Mouse (Mus musculus) layer of hippocampus, adult 2 months (tissue): Measurements from ENCODE around the gene Zcchc7. TPM values are rescaled to one million over a fixed set of nuclear protein-coding genes. Genes with fewer than 3 reads are reported as not detected.

Experiments used
- DNase-seq, 2 experiments: peaks; one replicate each; pipeline ENCODE4 v3.0.0; 2022; ENCODE audit warnings: low spot score in 2 of 2
- H3K27ac ChIP-seq: fragments of 200-600 bp; 2 replicates; pipeline ENCODE4 v1.8.1; 2022
- H3K4me3 ChIP-seq: fragments of 200-600 bp; 2 replicates; pipeline ENCODE4 v1.8.1; 2022; ENCODE audit warnings: mild to moderate bottlenecking
- CTCF ChIP-seq: fragments of 200-600 bp; conservative IDR thresholded peaks from 2 replicates; pipeline ENCODE4 v1.8.1; 2022; ENCODE audit warnings: antibody characterized with exemption, mild to moderate bottlenecking, moderate library complexity
- microRNA-seq, 2 experiments: library from miRNA; unstranded; fragments of <30 nt; microRNA quantifications; one replicate each; pipeline ENCODE4 v1.2.0; 2021
- total RNA-seq, 2 experiments: library from RNA; stranded (reverse); gene quantifications; 2 replicates each; pipeline ENCODE4 v1.2.3; 2021

Zcchc7 gene
- total RNA-seq, 2 experiments from 2014 or later: 72.4 to 80.1 TPM

DNA sequence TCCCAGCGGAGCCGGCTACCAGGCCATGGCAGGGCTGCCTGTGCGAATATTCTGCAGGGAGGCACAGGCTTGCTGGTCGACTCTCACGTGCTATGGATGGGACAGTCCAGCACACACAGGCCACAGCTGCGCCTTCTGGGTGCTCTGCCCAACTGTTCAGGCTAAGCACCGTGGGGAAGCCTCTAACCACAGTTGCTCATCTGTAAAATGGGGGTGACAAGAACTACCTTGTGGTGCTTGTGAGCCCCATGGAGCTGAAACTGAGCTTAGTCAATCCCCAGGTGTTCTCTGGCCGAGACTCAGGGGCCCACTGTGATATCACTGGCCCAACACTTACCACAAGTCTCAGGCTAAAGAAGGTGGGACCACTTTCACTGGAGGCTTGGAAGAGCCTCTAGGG lies 211.7 kb downstream of the Zcchc7 start:
- no peak for TF ChIP-seq CTCF
- Histone ChIP-seq H3K27ac (no peak overlapping the region), H3K4me3 (no peak overlapping the region)
- DNase-seq: no peak

DNA sequence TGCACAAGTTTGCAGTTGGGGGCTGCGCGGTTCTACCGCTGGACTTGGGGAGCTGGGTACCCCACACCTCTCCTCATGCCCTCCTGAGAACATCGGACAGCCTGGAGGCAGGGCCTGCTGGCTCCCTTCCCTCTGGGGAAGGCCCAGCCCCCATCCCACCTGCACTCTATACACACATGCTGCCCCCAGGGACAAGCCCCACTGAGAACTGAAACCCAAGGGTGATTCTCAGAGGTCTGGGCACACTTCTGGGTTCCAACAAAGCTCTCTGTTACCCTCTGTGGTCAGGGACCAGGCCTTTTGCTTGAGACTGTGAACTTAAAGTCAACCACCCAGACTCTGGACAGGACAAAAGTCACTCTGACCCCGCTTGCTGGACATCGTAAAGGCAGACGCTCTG lies 214.4 kb downstream of the Zcchc7 start:
- DNase-seq: no peak
- Histone ChIP-seq H3K4me3 (no peak overlapping the region), H3K27ac (no peak overlapping the region)
- no peak for TF ChIP-seq CTCF

DNA sequence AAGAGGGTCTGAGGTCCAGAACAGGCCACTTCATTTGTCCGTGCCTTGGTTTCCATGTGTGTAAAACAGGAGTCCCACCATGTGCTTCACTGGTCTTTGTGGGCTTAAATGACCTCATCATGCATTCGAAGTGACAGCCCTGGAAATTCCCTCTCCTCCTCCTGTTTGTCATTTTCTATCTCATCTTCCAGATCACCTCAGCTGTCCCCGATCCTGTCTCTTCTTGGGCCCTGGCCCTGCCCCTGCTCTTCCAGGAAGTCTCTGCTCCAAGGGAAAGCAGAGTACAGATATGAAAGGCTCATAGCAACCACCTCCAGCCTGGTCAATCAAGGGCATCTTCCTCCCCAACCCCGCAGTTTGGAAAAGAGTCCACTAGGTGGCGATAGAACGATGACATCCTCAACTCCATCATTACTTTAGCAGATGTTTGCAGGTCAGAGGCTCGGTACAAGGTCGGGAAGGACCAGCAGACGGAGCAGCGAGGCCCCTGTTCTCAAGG lies 215.0 kb downstream of the Zcchc7 start:
- Histone ChIP-seq H3K27ac (no peak overlapping the region), H3K4me3 (no peak overlapping the region)
- peak in 1 of 2 experiments; percentile 45 for DNase-seq
- TF ChIP-seq CTCF: peak; percentile 85

DNA sequence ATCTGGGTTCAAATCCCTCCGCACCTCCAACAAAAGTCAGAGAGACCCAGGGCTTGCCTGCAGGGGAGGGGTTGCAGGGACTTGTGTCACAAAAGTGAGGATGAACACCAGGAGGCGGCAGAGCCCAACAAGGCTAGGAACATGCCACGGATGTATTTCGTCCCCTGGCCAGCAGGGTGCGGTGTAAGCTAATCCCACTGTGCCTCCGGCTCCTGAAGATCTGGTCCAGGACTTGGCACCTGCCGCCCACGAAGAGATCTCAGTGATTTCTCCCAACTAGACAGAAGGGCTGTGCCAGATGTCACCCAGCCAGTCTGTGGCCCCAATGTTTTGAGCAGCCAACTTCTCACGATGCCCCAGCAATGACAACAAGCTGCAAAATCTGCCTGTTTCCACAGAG lies 217.8 kb downstream of the Zcchc7 start:
- DNase-seq: peak; percentile 92 to 94
- H3K27ac ChIP-seq: peak overlapping the region; percentile 79
- H3K4me3 ChIP-seq: peak overlapping the region; percentile 37
- TF ChIP-seq CTCF: peak; percentile 97

DNA sequence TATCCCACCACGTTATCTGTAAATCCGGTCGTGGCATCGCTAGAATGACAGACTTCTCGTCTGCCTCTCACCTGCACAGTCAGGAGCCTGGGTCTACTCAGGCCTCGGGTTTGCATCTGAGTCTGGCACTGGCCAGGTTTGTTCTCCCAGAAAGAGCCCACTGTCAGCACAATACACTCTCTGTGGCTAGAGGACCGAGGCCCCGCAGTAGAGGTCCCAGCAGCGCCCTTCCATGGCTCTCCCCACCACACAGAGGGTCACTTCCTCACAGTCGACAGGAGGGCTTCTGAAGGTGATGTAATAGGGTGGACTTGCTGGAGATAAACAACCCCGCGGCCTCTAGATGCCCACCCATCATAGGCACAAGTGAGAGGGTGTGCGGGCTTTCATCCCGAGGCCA lies 218.2 kb downstream of the Zcchc7 start:
- peak overlapping the region; percentile 79 for H3K27ac ChIP-seq
- H3K4me3 ChIP-seq: peak overlapping the region; percentile 37
- no peak for DNase-seq
- TF ChIP-seq CTCF: no peak

DNA sequence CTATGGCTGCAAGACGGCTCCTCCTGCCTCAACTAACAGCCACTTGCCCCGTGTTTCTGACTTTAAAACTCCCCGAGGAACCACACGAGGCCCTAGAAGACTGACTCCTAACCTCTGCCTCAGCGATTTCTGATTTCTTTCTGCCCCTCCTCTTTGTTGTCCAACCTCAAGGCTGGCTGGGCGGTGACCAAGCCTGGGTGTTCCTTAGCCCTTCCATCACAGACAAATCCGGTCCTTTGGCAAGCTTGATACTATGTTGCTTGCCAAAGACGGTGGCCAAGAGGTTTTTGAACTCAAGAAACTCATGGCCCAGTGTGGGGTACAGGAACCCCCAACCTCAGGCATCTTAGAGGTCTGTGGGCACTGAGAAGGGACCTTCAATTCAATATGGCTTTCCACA lies 218.7 kb downstream of the Zcchc7 start:
- H3K27ac ChIP-seq: peak overlapping the region; percentile 79; the same call in 1 of the 2 replicates
- no peak overlapping the region for H3K4me3 ChIP-seq
- DNase-seq: no peak
- TF ChIP-seq CTCF: no peak

DNA sequence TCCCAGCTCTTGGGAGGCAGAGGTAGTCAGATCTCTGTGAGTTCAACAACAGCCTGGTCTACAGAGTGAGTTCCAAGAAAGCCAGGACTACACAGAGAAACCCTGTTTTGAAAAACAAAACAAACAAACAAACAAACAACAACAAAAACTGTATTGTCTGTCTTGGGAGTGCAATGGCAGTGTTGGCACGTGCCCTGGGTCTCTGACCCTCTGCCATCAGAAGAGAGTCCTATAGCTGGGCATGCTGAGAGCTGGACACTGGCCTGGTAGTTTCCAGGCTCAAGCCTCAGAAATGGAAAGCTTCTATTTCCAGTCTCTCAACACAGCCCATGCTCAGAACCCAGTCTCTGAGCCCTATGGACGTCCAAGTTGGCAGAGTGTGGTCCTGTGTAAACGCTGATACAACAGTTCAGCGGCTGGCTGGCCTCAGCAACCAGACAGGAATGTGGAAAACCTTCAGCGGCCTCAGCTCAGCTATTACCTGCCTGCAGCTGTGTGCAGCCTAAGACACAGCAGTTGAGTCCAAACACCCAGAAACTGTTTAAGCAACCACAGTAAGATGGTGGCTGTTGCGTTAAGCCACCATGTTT lies 220.4 kb downstream of the Zcchc7 start:
- H3K27ac ChIP-seq: no peak overlapping the region
- TF ChIP-seq CTCF: no peak
- H3K4me3 ChIP-seq: no peak overlapping the region
- no peak for DNase-seq

DNA sequence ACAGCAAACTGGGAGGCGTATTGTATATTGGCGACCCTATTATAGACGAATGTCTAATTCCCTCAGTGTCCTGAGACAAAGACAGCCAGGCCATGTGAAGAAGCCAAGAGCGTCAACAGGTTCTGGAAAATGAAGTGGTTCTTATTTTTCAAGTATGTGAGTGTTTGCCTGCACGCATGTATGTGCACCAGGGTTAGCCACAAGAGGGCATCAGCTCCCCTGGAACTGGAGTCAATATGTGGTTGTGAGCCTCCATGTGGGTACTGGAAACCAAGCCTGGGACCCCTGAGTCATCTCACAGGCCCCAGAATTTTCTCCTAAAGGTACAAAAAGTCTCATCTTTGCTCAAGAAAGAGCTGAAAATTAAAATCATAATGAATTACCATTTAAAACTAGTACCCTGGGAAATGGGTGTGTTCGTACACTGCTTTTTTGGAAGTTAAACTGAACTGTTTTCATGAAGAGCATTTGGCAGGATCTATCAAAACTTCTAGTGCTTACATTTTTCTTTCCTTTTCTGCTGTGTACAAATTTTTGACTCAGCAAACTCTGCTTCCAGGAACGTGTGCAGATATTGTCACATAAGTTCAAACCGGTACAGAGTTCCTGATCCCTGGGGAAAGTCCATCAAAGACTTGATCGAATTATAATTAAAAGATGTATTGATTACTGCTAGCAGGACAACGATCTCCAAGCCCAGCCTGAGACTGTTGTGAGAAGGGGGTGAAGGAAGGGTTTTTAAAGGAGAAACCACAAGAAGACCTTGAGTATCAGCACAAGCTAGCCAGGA lies 221.4 kb downstream of the Zcchc7 start:
- DNase-seq: no peak
- 0 out of 2 replicates have a peak, but pooled peaks have one; percentile 31 for TF ChIP-seq CTCF
- no peak overlapping the region for H3K27ac ChIP-seq
- no peak overlapping the region for H3K4me3 ChIP-seq

DNA sequence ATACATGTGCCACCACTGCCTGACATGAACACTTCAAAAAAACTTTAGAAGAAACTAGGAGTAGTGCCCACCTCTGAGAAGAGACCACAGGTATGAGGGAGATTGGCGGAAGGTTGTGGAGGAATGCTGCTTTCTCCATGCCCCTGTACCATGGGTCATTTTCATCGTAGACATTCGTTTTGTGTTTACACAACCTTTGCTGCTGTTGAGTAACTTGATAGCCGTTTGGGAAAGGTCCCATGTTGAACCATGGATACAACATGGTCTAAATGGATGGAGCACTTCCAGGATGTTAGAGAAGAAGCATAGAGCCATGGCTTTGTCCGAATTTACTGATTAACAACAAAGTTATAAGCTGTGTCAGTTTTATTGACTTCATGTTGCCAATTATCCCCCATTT lies 222.5 kb downstream of the Zcchc7 start:
- no peak for DNase-seq
- H3K4me3 ChIP-seq: no peak overlapping the region
- no peak for TF ChIP-seq CTCF
- H3K27ac ChIP-seq: no peak overlapping the region

DNA sequence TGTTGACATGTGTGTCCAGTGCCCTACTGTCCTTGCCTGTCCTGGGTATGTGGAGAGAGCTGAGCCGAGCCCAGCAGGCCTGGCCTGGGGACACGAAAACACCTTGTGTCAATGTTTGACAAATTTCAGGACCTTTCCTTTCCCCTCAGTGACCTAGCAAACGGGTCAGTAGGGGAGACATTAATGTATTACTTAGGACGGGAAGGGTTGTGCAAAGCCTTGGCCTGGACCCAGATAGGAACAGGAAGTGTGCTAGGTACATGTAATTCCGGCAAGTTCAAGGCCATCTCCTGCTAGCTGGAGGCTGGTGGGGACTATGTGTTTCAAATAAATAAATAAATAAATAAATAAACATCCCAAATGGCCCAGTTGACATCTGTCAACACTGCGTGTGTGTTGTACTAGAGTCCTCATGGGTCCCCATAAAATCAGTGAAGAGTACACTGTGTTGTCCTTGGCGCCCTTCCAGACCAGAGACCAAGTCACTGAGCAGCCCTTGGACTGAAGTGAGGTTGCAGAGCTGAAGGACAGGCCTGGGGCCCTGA lies 224.2 kb downstream of the Zcchc7 start:
- no peak overlapping the region for H3K4me3 ChIP-seq
- DNase-seq: no peak
- no peak for TF ChIP-seq CTCF
- no peak overlapping the region for H3K27ac ChIP-seq

DNA sequence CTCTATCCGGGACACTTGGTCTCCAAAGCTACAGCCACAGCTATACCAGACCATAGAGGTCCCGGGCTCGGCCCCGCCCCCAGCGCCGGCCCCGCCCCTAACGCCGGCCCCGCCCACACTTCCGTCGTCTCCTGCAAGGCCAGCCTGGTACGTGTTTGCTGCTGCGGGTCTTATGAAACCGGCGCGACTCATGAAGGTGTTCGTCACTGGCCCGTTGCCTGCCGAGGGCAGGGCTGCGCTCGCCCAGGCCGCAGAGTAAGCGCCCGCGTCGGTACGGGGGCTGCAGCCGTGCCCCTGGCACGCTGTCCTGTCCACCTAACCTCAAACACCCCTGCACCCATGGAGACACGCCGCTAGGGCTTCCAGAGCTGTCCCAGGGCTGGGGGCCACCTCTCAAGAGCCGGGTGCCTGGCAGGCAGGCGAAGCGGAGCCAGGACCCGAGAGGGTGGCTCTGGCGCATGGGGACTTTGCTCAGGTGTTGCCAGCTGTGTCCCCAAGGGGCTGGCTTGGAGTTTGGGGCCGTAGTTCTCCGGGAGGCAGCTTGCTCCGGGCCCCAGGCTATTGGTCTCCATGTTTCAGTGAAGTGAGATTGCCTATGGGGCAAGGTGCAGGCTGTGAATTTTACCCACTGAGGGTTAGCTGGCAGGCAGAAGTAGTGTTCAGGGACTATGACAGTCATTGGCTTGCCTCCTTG lies 225.8 kb downstream of the Zcchc7 start, which contains the start of gene Grhpr:
Gene Grhpr, plus strand, starts transcription at position 116 of the 694 bp plus-strand sequence.
- H3K4me3 ChIP-seq: peak within 1 kb of the TSS; percentile 78
- DNase-seq: peak; percentile 58 to 59
- TF ChIP-seq CTCF: peak; percentile 63
- peak within 1 kb of the TSS; percentile 93 for H3K27ac ChIP-seq

Small RNAs within 50 kb of the gene (microRNA-seq; reads per million reads assigned to microRNA genes)
- gene Gm22639: 0 reads per million in 2 experiments

Other genes starting within 250 kb of the Zcchc7 start
- gene Pax5, start 45.4 kb upstream of the Zcchc7 start, total RNA-seq: under 1 TPM; 0.10 to 0.38 TPM
- gene Grhpr, start 225.5 kb downstream of the Zcchc7 start, total RNA-seq: 10 to 100 TPM; 26.2 to 29.2 TPM